19 mouse cellular contexts compared by ENCODE assay signal in genomic region chr12:55298112-55298511, GRCm38 (mm10).
"Had no signal": no experiment of that assay in that cellular context is flagged by ENCODE, and none has a peak within 500 bp of the region (broad histone marks: within the 10 kb centered on the region; RNA-seq: fewer than 3 reads in every experiment).

No protein-coding gene starts in this region.

- H3K9ac ChIP-seq: liver, embryonic 13.5 days; neural tube, embryonic 12.5 days; neural tube, embryonic 15.5 days; stomach, embryonic 15.5 days had no signal

- H3K4me3 ChIP-seq: layer of hippocampus, adult 2 months; liver, embryonic 13.5 days; neural tube, embryonic 12.5 days; neural tube, embryonic 15.5 days; stomach, embryonic 15.5 days had no signal

- H3K9me3 ChIP-seq: liver, embryonic 13.5 days; neural tube, embryonic 12.5 days; neural tube, embryonic 15.5 days; stomach, embryonic 15.5 days had no signal

- ATAC-seq: inflammation-experienced regulatory T-cells, adult 6 months; intestine, embryonic 16.5 days had no signal

- H3K4me2 ChIP-seq: liver, embryonic 13.5 days; midbrain, embryonic 11.5 days; neural tube, embryonic 12.5 days; neural tube, embryonic 15.5 days; stomach, embryonic 15.5 days had no signal

- H3K27ac ChIP-seq: layer of hippocampus, adult 2 months; liver, embryonic 13.5 days; neural tube, embryonic 12.5 days; neural tube, embryonic 15.5 days; stomach, embryonic 15.5 days had no signal

- DNase-seq: kidney, adult 18-20 months; kidney, adult 9 months; kidney, postnatal 14 days; kidney, postnatal 4 days; liver, embryonic 13.5 days; lung, adult 2 months; lung, postnatal 14 days; lung, postnatal 4 days; midbrain, embryonic 14.5 days; spleen, adult 18-20 months; thymus, adult 18-20 months; thymus, postnatal 36 days had no signal

- H3K27me3 ChIP-seq: liver, embryonic 13.5 days; neural tube, embryonic 12.5 days; neural tube, embryonic 15.5 days; stomach, embryonic 15.5 days had no signal
